Mouse (Mus musculus) thymus, postnatal 25 days (tissue): Measurements from ENCODE around the gene Rasgrp4.
"Not testable (repeated sequence)": the region's sequence is repeated elsewhere in the genome, so short reads cannot be mapped to it uniquely, and the experiment has no call there.

Experiments
- DNase-seq: peaks from one replicate; pipeline ENCODE4 v3.0.0; 2022

Rasgrp4 gene

DNA sequence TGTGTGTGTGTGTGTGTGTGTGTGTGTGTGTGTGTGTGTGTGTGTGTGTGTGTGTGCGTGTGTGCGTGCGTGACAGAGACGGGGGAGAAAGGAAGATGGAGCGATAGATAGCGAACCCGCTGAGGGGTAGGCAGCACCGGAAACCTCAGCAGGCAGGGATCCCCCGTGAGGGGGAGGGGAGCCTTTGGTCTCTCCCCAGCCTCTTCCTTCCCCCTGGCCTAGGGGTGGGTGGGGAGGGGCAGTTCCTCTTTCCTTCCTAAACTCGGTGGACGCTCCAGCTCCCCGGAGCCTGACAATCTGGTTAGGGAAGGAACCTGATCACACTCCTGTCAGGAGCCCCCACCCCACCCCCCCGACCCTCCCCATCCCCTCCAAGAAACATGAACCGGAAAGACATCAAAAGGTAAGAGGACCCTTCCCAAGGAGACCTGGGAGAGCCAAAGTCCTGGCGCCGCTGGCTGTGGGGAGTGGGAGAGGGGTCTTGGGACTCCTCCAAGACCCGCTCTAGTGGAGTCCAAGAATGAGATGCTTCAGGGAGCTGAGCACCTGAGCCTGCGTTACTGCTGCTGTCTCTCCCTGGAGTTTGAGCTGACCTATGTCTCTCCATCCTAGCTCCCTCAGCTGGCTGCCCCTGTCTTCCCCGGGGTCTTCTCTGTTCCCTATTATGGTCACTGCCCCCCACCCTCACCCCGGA, at the start of gene Rasgrp4:
TSS of gene Rasgrp4 (plus strand) at position 159 of the 694 bp plus-strand sequence.
- peak; percentile 91 for DNase-seq

- DNase-seq, result no peak
These were observed 48.7 kb upstream of the Rasgrp4 start for GRCm38 (mm10) chr7:29085981-29086380.

DNA sequence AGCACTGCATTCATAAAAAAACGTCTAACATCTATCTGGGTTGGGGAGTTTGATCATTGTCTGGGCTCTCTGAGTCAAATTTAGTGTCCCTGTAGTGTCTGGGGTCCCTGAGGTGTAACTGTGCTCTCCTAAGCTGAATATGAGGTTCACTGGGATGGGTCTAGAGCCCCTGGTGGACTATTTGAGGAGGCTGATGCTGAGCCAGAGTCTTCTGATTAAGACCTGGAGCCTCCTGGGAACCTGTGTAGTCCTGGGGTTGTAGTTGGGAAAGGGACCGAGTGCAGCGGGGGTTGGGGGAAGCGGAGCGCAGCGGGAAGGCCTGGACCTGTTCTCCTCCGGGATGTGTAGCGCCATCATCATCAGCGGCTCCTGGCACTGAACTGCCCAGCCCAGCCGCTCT, 47.7 kb upstream of the Rasgrp4 start:
- no peak for DNase-seq

DNA sequence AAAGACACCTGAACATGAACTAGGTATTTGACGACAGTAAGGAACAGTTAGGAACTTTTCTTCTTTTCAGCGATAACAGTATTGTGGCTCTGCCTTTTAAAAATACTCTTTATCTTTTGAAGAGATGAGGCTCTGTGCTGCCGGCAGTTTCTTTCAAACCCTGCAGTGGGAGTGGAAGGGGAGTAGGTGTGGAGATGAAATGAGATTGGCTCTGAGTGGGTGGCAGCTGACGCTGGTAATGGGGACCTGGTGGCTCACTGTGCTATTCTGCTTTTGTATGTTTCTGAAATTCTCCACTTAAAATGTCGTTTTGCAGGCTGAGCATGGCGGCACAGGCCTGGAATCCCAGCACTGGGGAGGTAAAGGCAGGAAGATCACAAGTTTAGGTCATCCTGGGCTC, 45.8 kb upstream of the Rasgrp4 start:
- no peak for DNase-seq

DNA sequence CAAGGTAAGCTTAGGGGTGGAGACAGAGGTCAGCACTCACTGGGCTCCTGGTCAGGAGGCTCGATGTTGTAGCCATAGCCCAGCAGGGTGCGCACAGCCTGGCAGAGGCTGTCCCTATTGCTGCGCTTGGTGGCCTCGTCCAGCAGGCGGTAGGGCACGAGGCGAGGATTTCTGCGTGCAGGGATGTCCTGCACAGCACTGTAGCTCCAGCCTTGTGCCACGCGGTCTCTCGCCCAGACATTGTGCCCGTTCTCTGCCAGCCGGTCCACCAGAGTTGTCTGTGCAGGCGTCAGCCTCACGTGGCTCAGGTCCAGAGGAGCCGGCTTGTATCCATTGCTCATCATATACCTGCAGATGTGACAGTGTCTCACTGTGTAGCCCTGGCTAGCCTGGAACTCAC, 37.5 kb upstream of the Rasgrp4 start:
- no peak for DNase-seq

DNA sequence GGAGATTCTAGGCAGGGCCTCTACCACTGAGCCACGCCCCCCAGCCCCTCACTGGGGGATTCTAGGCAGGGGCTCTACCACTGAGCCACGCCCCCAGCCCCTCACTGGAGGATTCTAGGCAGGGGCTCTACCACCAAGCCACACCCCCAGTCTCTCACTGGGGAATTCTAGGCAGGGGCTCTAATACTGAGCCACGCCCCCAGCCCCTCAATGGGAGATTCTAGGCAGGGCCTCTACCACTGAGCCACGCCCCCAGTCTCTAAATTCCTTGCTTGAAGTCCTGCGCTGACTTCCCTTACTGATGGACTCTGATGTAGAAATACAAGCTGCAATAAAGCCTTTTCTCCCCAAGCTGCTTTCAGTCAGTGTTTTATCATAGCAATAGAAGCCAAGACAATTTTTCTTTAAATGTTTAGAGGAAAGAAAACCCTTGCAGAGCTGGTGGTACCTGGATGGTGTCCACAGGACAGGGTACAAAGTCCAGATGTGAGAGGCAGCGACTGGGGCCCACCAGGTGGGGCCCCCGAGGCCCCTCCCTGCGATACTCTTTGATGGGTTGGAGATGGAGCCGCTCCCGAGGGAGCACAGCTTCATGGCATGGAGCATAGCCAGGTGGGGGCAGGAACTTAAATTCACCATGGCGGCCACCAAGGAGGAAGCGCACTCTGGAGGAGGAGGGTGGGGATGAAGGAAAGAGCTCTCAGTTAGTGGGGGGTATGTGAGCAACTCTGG, 33.2 kb upstream of the Rasgrp4 start:
- DNase-seq, result no peak

DNA sequence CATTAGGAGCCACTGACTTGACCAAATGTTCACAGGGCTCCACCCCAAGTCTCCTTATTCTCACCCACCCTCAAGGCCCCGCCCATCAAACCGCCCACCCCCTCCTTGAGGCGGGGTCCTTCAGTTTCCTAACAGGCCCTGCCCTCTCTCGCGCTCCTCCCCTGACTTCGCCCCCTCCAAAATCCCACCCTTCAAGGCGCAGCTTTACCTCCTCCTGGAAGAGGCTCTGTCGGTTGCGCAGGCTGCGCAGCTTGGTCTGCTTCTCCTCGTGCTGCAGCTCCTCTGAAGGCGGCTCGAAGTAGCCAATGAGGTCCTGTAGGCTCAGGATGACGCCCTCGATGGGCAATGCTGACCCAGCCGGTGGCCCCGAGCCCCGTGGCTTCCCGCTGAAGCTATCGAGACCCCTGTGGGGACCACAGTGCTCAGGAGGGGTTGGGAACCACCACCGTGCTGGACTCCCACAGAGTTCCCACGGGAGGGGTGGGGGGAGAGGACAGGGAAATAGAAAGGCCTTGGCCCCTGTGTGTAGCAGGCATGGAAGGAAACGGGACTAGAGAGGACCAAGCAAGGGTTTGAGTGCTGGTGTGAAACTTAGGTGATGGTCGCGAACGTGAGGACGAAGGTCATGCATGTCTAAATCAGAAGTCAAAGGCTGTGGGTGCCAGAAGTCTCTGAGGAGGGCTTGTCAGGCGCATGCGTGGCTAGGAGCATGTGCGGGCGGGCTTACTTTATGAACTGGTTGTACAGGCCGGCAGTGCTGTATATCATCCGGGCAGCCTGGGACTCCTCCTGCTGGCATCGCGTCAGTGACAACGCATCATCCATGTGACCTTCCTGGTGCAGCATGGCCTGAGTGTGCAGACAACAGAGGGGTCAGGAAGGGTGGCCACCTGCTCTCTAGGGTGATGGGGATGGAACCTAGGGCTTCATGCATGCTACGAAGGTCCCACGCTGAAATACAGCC, 25.4 kb upstream of the Rasgrp4 start:
- DNase-seq, result peak; percentile 46

- no peak for DNase-seq
These were observed 16.4 kb upstream of the Rasgrp4 start for GRCm38 (mm10) chr7:29118142-29118851.

DNA sequence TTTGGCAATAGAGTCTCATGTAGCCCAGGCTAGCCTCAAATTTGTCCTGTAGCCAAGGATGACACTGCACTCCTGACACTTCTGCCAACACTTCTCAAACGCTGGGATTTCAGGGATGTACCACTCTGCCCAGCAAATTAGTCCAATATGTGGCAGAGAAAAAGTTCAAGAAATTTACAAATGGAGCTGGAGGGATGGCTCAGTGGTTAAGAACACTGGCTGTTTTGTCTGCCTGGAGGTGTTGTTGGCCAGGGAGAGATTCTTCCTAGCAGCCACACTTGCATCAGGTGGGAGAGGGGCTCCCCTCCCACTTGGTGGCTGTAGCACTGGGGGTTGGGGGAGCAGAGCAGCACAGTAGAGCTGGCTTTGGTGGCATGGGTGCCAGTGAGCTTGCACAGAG, 15.1 kb upstream of the Rasgrp4 start:
- no peak for DNase-seq

- DNase-seq, result no peak
These were observed 11.8 kb upstream of the Rasgrp4 start for GRCm38 (mm10) chr7:29122821-29123220.

GRCm38 (mm10) chr7:29123531-29124358, 10.9 kb upstream of the Rasgrp4 start:
- no peak for DNase-seq

GRCm38 (mm10) chr7:29124970-29125369, 9.7 kb upstream of the Rasgrp4 start, which contains the start of gene Ryr1:
TSS of gene Ryr1 (minus strand) at chr7:29125179.
- peak; percentile 69 for DNase-seq

GRCm38 (mm10) chr7:29126173-29126915, 8.3 kb upstream of the Rasgrp4 start:
- DNase-seq, result peak; percentile 88

DNA sequence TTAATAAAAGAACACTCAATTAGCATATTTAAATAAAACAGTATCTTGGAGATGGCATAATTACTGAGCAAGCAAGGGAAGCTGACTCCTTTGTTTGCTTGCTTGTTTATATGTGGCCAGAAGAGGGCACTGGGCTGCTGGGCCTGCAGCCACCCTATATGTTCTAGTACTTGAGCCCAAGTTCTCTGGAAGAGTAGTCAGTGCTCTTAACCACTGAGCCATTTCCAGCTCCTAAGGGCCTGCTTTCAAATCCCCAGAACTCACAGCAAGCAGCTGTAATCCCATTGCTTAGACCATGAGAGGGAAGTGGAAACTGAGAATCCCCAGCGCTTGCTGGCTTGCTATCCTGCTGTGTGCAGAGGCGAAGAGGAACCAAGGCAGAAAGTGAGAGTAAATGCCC, 5.9 kb upstream of the Rasgrp4 start:
- DNase-seq, result peak; percentile 45

DNA sequence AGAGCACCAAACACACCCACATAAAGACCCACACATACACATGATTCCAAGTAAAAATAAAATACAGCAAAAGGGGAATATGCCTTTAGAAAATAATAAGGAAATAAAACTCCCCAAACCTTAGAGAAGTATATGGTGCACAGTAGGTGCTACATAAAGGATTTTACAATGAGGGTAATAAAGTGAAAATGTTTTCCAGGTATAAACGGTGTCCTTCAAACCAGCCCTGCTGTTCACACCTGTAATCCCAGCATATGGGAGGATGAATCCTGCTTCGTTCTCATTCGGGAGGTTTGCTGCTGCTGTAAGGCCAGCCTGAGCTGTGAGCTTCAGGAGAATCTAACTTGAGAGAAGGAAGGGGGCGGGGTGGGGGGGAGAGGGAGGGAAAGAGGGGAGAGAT, 421 bp upstream of the Rasgrp4 start:
- peak; percentile 35 for DNase-seq

DNA sequence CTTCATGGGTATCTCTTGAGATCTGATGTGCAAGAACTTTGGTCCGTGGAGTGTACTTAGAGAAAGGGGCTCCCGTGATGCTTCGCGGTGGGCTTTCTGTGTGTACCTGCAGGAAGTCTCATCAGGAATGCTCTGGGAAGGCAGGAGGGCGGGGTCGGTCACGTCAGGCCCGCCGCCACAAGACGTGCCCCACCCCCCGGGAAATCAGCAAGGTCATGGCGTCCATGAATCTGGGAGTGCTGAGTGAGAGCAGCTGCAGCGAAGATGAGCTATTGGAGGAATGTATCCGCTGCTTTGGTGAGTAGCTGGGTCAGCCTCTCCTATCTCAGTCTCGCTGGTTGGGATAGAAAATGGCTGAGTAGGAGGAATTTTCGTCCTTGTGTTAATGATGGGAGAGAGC, 2.8 kb downstream of the Rasgrp4 start:
- DNase-seq, result no peak

DNA sequence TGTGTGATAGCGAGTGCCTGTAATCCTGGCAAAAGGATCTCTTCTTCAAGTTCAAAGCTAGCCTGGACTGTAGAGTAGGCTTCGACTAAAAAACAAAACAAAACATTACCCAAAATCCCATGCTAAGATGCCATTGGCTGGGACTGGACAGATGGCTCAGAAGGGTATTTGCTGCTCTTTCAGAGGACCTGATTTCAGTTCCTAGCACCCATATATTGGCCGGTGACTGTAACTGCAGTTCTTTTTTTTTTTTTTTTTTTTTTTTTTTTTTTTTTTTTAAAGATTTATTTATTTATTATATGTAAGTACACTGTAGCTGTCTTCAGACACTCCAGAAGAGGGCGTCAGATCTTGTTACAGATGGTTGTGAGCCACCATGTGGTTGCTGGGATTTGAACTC, 4.6 kb downstream of the Rasgrp4 start:
- DNase-seq, result not testable (repeated sequence)

DNA sequence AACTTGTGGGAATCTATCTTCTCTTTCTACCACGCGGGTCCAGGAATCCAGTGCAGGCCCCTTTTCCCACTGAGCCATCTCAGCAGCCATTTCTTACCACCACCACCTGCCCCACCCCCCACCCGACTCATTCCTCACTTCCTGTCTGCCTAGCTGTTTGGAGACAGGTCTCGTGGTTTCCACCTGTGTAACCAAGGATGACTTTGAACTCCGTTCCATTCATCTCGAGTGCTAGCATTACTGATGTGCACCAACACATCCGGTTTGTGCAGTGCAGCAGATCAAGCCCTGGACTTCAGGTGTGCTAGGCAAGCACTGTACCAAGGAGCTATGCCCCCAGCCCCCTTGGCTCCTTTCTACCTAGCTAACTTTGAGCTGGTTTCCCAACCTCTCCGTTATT, 6.8 kb downstream of the Rasgrp4 start:
- DNase-seq, result peak; percentile 62

DNA sequence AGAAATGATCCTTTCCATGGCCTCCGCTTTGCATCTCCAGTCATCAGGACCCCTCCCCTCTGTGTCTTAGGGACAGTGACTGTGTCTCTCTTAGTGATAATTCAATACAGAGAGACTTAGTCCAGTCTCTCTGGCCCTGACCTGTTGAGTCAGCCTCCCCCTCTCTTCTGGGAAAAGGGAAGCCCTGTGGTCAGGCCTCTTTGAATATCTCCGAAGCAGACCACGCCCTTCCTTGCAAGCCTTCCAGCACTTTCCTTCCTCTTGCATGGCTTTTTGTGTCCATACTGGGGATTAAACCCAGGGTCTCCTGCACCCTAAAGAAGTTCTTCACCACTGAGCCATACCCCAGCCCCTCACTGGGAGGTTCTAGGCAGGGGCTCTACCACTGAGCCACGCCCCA, 9.4 kb downstream of the Rasgrp4 start:
- no peak for DNase-seq

DNA sequence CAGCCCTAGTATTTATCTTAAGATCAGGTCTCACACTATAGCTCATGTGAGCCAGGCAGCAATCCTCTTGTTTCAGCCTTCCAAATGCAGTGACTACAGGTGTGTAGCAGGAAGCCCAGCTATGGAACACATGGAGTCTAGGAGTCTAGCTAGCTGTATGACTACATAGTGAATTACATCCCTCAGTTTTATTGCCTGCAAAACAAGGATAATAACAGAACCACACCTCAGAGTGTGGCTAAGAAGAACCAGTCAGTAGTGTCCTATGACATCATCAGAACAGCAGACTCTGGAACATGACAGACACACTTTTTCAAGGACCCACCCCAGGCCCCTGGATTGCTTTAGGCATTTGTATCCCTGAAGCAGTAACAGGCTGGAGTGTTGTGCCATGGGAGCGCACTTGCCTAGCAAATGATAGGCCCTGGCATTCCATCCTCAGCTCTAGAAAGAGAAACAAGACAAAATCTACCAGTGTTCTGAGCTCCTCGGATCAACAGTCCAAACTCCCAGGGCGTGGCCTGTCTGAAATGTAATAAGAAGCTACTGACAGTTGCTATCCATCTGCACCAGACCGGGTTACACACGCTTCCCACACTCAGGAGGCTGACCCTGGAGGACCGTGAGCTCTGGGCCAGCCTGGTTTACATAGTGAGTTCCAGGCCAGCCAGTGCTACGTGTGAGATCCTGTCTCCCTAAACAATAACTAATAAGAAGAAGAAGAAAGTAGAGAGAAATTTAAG, 12.1 kb downstream of the Rasgrp4 start:
- DNase-seq, result no peak
